Mouse (Mus musculus) mesoderm, embryonic 11.5 days (tissue): ENCODE measurements around the gene Bola1.

Source experiments
- DNase-seq: peaks from one replicate; pipeline ENCODE4 v3.0.0-alpha.2; 2012; ENCODE audit warnings: low read depth, low spot score

Gene Bola1

GRCm38 (mm10) chr3:96219661-96220130, at the start of gene Bola1, which contains the start of gene Hist2h2ab:
Gene Bola1, minus strand, starts transcription at chr3:96219709.
Gene Hist2h2ab, plus strand, starts transcription at chr3:96219865.
- DNase-seq = peak; percentile 88

GRCm38 (mm10) chr3:96268776-96269378, 49.4 kb upstream of the Bola1 start:
- peak; percentile 47 for DNase-seq

GRCm38 (mm10) chr3:96268051-96268775, 48.7 kb upstream of the Bola1 start, which contains the start of gene Hist2h3b:
Gene Hist2h3b, plus strand, starts transcription at chr3:96268654.
- peak; percentile 86 for DNase-seq

- no peak for DNase-seq
Measured at GRCm38 (mm10) chr3:96267541-96267940, 48.0 kb upstream of the Bola1 start.

- no peak for DNase-seq
Measured at GRCm38 (mm10) chr3:96266132-96266710, 46.7 kb upstream of the Bola1 start.

- DNase-seq = no peak
Measured at GRCm38 (mm10) chr3:96264404-96264949, 45.0 kb upstream of the Bola1 start.

GRCm38 (mm10) chr3:96263558-96264403, 44.3 kb upstream of the Bola1 start:
- peak; percentile 47 for DNase-seq

GRCm38 (mm10) chr3:96262979-96263550, 43.6 kb upstream of the Bola1 start, which contains the start of gene Hist2h4:
Gene Hist2h4, minus strand, starts transcription at chr3:96263311.
- DNase-seq = peak; percentile 93

- peak; percentile 83 for DNase-seq
Measured at GRCm38 (mm10) chr3:96262216-96262875, 42.8 kb upstream of the Bola1 start.

- DNase-seq = no peak
Measured at GRCm38 (mm10) chr3:96261623-96262022, 42.1 kb upstream of the Bola1 start.

- no peak for DNase-seq
Measured at GRCm38 (mm10) chr3:96260220-96260619, 40.7 kb upstream of the Bola1 start.

GRCm38 (mm10) chr3:96257190-96257589, 37.7 kb upstream of the Bola1 start:
- no peak for DNase-seq

GRCm38 (mm10) chr3:96255926-96256593, 36.6 kb upstream of the Bola1 start:
- DNase-seq = no peak

- no peak for DNase-seq
Measured at GRCm38 (mm10) chr3:96254683-96255355, 35.3 kb upstream of the Bola1 start.

- no peak for DNase-seq
Measured at GRCm38 (mm10) chr3:96251787-96252186, 32.3 kb upstream of the Bola1 start.

GRCm38 (mm10) chr3:96250890-96251289, 31.4 kb upstream of the Bola1 start:
- DNase-seq = no peak

GRCm38 (mm10) chr3:96249034-96249345, 29.5 kb upstream of the Bola1 start:
- DNase-seq = no peak

- DNase-seq = no peak
Measured at GRCm38 (mm10) chr3:96248141-96249033, 28.9 kb upstream of the Bola1 start.
